Mouse (Mus musculus): ENCODE measurements around the gene A830018L16Rik. TPM values are rescaled to one million over a fixed set of nuclear protein-coding genes. Genes with fewer than 3 reads are reported as not detected.

A830018L16Rik gene
- total RNA-seq (2023) = not detected

GRCm38 (mm10) chr1:11413894-11414556 lies at the start of gene A830018L16Rik:
Gene A830018L16Rik (plus strand): TSS chr1:11414105.

Measured in CD8-positive naive resting alpha-beta T cell, adult 57 days (primary cell).